Mouse (Mus musculus): ENCODE data around the gene Cd81. TPM values are rescaled to one million over a fixed set of nuclear protein-coding genes. Genes with fewer than 3 reads are reported as not detected.
A peak's percentile ranks its signal among the peaks of the same experiment; 100 is the strongest.

Cd81 gene
- polyA plus RNA-seq (2014; fragmentation: Nextera tagmentation; extraction: Ambion mirVana), result 256 and 276 TPM in 2 replicates

- no peaks in the 10 kb centered on the region for H3K9me3 ChIP-seq (ENCODE audit: control insufficient read depth, low read length)
- peak within 1 kb of the TSS; percentile 57 for H3K27ac ChIP-seq (ENCODE audit: low read depth, low read length)
- H3K4me2 ChIP-seq, result peak within 1 kb of the TSS; percentile 93
- H3K36me3 ChIP-seq (ENCODE audit: control insufficient read depth, insufficient read depth, low read length), result no peaks in the 10 kb centered on the region
- peak within 1 kb of the TSS; percentile 94 for H3K9ac ChIP-seq (ENCODE audit: low read length)
- DNase-seq (ENCODE audit: low spot score, missing footprints) (peak; percentile 99), ATAC-seq (ENCODE audit: low FRiP score) (peak; percentile 89)
- peaks cover 25% of the 10 kb centered on the region for H3K4me1 ChIP-seq (ENCODE audit: control insufficient read depth, insufficient read depth, low read length)
- peak within 1 kb of the TSS; percentile 93 for H3K4me3 ChIP-seq (ENCODE audit: low read depth, low read length)
- under 1% methylated on average over 37 of the region's 37 CpGs for WGBS
- H3K27me3 ChIP-seq (ENCODE audit: control insufficient read depth, insufficient read depth, low read length), result no peaks in the 10 kb centered on the region
Measured at GRCm38 (mm10) chr7:143052626-143053007, at the start of gene Cd81. Gene Cd81 (plus strand): TSS chr7:143052739.

DNA sequence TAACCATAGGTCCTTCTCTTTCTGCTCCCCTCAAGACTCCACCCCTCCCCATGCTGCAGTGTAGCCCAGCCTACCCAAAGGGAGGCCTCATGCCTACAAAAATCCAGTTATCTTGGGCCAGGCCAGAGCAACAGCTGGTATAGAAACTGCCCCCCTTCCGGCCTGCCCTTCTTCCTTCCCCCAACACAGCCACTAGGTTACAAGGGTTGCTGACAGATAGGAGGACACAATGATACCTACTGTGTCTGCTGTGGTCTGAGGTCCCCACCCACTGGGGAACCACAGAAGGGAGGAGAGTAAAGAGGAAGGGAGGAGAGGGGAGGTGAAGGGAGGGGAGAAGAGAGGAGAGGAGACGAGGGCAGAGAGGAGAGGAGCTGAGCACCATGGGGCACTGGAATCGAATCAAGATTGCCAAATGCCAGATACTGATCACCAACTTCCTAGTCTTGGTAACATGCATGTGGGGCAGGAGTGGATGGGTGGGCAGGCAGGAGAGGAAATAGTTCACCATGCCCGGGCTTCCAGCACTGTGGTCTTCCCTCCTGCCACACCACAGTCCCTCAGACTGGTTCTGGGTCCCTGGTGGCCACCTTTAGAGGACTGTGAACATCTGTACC is 47.7 kb upstream of the Cd81 start, which contains the start of gene Tspan32:
Gene Tspan32, plus strand, starts transcription at position 320 of the 617 bp plus-strand sequence.
- Histone ChIP-seq H3K4me3 (ENCODE audit: low read depth, low read length) (no peak within 1 kb of the TSS), H3K9me3 (ENCODE audit: control insufficient read depth, low read length) (no peaks in the 10 kb centered on the region), H3K4me1 (ENCODE audit: control insufficient read depth, insufficient read depth, low read length) (no peaks in the 10 kb centered on the region), H3K4me2 (no peak within 1 kb of the TSS), H3K36me3 (ENCODE audit: control insufficient read depth, insufficient read depth, low read length) (no peaks in the 10 kb centered on the region), H3K9ac (ENCODE audit: low read length) (no peak within 1 kb of the TSS), H3K27me3 (ENCODE audit: control insufficient read depth, insufficient read depth, low read length) (no peaks in the 10 kb centered on the region), H3K27ac (ENCODE audit: low read depth, low read length) (no peak within 1 kb of the TSS)
- no peak for DNase-seq (ENCODE audit: low spot score, missing footprints)
- ATAC-seq (ENCODE audit: low FRiP score), result no peak
- 82% methylated on average over 4 of the region's 4 CpGs for whole genome bisulfite sequencing

DNA sequence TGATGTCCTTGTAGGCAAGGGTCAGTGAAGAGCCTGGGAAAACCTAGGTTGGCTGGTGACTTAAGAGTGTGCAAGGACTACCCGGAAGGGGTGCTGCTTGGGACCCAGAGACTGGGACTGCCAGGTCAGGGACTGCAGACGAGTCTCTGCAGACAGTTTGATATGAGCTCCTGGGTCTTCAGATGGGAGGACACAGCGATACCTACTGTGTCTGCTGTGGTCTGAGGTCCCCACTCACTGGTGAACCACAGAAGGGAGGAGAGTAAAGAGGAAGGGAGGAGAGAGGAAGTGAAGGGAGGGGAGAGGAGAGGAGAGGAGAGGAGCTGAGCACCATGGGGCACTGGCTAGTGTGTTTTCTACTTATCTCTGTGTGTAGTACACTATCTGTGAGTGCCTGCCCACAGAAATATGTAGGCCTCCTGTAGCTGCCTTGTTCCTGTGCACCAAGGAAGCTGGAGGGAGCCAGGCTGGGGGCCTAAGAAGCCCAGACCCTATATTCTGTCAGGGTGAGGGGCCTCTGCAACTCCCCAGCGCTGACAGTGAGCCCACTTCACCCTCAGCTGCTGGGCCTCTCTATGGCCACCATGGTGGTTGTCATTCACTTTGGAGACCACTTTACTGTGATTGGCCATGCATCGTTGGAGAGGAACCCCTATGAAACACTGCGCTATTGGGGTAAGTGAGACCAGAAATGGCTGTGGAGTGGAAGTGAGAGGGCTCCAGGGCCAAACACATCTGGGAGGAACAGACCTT is 47.0 kb upstream of the Cd81 start:
- Histone ChIP-seq H3K9ac (ENCODE audit: low read length) (no peak overlapping the region), H3K36me3 (ENCODE audit: control insufficient read depth, insufficient read depth, low read length) (no peaks in the 10 kb centered on the region), H3K9me3 (ENCODE audit: control insufficient read depth, low read length) (no peaks in the 10 kb centered on the region), H3K27ac (ENCODE audit: low read depth, low read length) (no peak overlapping the region), H3K4me1 (ENCODE audit: control insufficient read depth, insufficient read depth, low read length) (no peaks in the 10 kb centered on the region), H3K4me3 (ENCODE audit: low read depth, low read length) (no peak overlapping the region), H3K27me3 (ENCODE audit: control insufficient read depth, insufficient read depth, low read length) (no peaks in the 10 kb centered on the region), H3K4me2 (no peak overlapping the region)
- ATAC-seq (ENCODE audit: low FRiP score) (no peak), DNase-seq (ENCODE audit: low spot score, missing footprints) (peak; percentile 21)
- 83% methylated on average over 6 of the region's 6 CpGs for WGBS

- Histone ChIP-seq H3K9me3 (ENCODE audit: control insufficient read depth, low read length) (no peaks in the 10 kb centered on the region), H3K36me3 (ENCODE audit: control insufficient read depth, insufficient read depth, low read length) (no peaks in the 10 kb centered on the region), H3K4me1 (ENCODE audit: control insufficient read depth, insufficient read depth, low read length) (no peaks in the 10 kb centered on the region), H3K9ac (ENCODE audit: low read length) (no peak overlapping the region; the same call in 1 of the 2 replicates), H3K4me3 (ENCODE audit: low read depth, low read length) (no peak overlapping the region), H3K4me2 (no peak overlapping the region), H3K27ac (ENCODE audit: low read depth, low read length) (no peak overlapping the region), H3K27me3 (ENCODE audit: control insufficient read depth, insufficient read depth, low read length) (no peaks in the 10 kb centered on the region)
- ATAC-seq (ENCODE audit: low FRiP score) (no peak), DNase-seq (ENCODE audit: low spot score, missing footprints) (peak; percentile 75)
- 77% methylated on average over 2 of the region's 2 CpGs for WGBS
Measured at GRCm38 (mm10) chr7:143006097-143006755, 46.3 kb upstream of the Cd81 start.

DNA sequence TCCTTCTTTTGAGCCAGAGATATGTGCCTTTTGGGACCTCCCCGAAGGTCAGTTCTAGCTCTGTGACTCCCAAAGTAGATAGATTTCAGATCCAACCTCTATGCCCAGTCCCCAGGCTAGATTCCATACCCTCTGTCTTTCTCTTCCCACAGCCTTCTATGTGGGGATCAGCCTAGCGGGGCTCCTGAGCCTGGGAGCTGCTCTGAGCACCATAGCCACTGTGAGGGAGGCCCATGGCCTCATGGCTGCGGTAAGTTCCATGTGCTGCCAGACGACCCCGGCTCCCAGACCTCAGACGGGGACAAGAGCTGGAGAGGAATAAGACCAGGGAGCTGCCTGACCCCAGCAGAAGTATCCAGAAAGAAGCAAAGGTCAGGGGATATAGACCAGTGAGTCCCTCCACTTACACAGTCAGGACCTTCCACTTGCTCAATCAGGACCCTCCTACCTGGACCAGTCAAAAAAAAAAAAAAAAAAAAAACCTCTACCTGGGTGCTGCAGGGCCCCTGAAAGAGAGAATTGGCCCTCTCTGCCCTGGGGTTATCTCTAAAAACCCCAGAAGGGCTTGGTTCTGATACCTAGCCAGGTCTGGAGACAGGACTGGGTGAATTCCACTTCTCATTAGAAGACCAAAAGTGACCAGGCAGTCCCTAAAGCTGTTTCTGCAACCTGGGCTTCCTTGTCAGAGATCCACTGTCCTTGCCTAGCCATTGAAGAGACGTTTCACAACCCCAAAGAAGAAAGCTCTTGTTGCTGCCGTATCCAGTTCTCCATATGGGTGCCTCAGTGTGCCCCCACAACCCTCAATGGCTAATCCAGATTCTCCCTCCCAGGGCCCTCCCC is 45.6 kb upstream of the Cd81 start:
- Histone ChIP-seq H3K27ac (ENCODE audit: low read depth, low read length) (no peak overlapping the region), H3K9me3 (ENCODE audit: control insufficient read depth, low read length) (no peaks in the 10 kb centered on the region), H3K4me1 (ENCODE audit: control insufficient read depth, insufficient read depth, low read length) (no peaks in the 10 kb centered on the region), H3K9ac (ENCODE audit: low read length) (no peak overlapping the region; the same call in 1 of the 2 replicates), H3K4me3 (ENCODE audit: low read depth, low read length) (no peak overlapping the region), H3K4me2 (no peak overlapping the region), H3K27me3 (ENCODE audit: control insufficient read depth, insufficient read depth, low read length) (no peaks in the 10 kb centered on the region), H3K36me3 (ENCODE audit: control insufficient read depth, insufficient read depth, low read length) (no peaks in the 10 kb centered on the region)
- ATAC-seq (ENCODE audit: low FRiP score), result no peak
- 90% methylated on average over 8 of the region's 8 CpGs for WGBS
- DNase-seq (ENCODE audit: low spot score, missing footprints), result peak; percentile 82

DNA sequence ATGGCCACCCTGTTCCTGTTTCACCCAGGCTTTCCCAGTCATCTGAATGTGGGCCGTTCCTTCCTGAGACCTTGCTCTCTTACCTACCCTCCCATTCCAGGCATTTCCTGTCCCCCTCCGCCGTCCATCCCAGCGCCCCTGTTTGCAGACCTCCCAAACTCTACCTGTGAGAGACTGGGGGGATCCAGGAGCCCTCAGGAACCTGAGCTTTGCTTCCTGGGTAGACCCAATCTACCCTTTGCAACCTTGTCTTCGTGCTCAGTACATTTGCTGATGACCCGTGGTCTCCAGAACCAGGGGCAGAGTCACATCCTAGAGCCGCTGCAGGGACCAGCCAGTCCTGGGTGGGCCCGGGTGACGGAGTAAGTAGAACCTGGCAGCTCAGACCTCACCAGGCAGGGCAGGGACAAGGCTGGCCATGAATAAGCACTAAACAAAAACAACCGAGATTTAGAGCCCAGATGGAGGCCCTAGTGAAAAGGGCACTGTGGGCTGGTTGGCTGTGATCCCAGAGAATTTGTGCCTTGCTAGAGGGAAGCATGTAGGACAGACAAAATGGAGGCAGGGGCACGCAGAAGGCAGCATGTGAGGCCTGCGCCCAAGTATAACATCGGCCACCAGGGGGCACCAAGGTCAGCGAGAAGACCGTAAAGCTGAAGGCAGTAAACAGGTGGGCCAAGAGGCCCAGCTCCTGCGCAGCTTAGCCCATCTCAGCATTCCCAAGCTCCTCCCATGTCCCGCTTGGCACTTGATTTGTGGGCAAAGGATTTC is 44.8 kb upstream of the Cd81 start:
- ATAC-seq (ENCODE audit: low FRiP score), result peak; percentile 79

GRCm38 (mm10) chr7:143008370-143008926 is 44.1 kb upstream of the Cd81 start:
- no peak overlapping the region for H3K9ac ChIP-seq (ENCODE audit: low read length)
- 68% methylated on average over 8 of the region's 8 CpGs for WGBS
- no peaks in the 10 kb centered on the region for H3K27me3 ChIP-seq (ENCODE audit: control insufficient read depth, insufficient read depth, low read length)
- no peak overlapping the region for H3K4me2 ChIP-seq
- peak; percentile 43 for ATAC-seq (ENCODE audit: low FRiP score)
- H3K4me3 ChIP-seq (ENCODE audit: low read depth, low read length), result no peak overlapping the region
- no peak overlapping the region for H3K27ac ChIP-seq (ENCODE audit: low read depth, low read length)
- no peak for DNase-seq (ENCODE audit: low spot score, missing footprints)
- no peaks in the 10 kb centered on the region for H3K36me3 ChIP-seq (ENCODE audit: control insufficient read depth, insufficient read depth, low read length)
- no peaks in the 10 kb centered on the region for H3K4me1 ChIP-seq (ENCODE audit: control insufficient read depth, insufficient read depth, low read length)
- H3K9me3 ChIP-seq (ENCODE audit: control insufficient read depth, low read length), result no peaks in the 10 kb centered on the region

More for the DNA sequence above, 44.8 kb upstream of the Cd81 start:
- Histone ChIP-seq H3K9ac (ENCODE audit: low read length) (0 out of 2 replicates have a peak overlapping the region, but pooled peaks have one; percentile 16), H3K27ac (ENCODE audit: low read depth, low read length) (no peak overlapping the region), H3K9me3 (ENCODE audit: control insufficient read depth, low read length) (no peaks in the 10 kb centered on the region), H3K4me1 (ENCODE audit: control insufficient read depth, insufficient read depth, low read length) (no peaks in the 10 kb centered on the region), H3K4me2 (0 out of 2 replicates have a peak overlapping the region, but pooled peaks have one; percentile 7), H3K4me3 (ENCODE audit: low read depth, low read length) (no peak overlapping the region), H3K27me3 (ENCODE audit: control insufficient read depth, insufficient read depth, low read length) (no peaks in the 10 kb centered on the region), H3K36me3 (ENCODE audit: control insufficient read depth, insufficient read depth, low read length) (no peaks in the 10 kb centered on the region)
- peak; percentile 98 for DNase-seq (ENCODE audit: low spot score, missing footprints)
- 45% methylated on average over 17 of the region's 17 CpGs for WGBS

All from midbrain, embryonic 11.5 days (tissue).